Mouse (Mus musculus): ENCODE data around the gene 4930550C14Rik. TPM values are rescaled to one million over a fixed set of nuclear protein-coding genes. Genes with fewer than 3 reads are reported as not detected.

4930550C14Rik gene
- polyA plus RNA-seq, 1 experiment, result 0.66 TPM

DNA sequence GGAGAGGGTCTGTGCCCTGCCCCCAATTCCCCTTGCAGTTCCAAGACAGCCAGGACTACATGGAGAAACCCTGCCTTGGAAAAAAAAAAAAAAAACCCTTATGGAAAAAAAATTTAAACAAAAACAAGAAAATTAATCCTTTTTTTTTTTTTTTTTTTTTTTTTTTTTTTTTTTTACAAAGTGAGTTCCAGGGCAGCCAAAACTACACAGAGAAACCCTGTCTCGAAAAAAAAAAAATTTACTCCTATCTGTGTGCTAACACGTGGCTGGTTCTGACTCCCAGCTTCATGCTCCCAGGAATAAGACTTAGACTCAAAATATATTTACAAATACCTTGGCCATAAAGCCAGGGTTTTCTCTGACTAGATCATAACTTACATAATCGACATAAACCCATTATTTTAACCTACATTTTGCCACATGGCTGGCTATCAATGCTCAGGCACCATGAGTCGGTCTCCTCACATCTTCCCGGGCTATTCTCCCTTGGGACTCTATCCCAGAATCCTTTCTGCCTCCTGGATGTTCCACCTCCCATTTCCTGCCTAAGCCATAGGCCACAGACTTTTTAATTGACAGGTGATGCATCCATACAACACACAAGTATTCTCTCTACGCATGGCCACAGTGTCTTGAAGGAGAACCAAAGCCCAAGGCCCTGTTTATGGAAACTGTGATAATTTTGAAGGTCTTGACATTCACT is 2.1 kb downstream of the 4930550C14Rik start:
- DNase-seq (ENCODE audit: extremely low spot score in 1 of 2, low spot score in 1 of 2), result no peak

- DNase-seq (ENCODE audit: extremely low spot score in 1 of 2, low spot score in 1 of 2), result peak; percentile 36 to 77
Measured at GRCm38 (mm10) chr9:53404753-53405722, 2.9 kb downstream of the 4930550C14Rik start.

DNA sequence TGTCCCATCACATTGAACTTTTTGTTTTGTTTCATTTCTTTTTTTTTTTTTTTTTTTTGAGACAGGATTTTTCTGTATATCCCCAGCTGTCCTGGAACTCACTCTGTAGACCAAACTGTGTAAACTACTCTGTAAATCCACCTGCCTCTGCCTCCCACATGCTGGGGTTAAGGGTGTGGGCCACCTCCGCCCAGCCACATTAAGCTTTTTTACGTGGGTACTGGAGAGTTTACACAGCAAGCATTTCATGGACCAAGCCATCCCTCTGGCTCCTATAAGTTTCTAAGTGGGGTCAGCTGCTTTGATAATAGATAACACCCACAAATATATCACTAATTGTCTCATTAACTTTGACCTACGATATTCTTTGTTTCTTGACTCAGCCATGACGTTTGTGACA is 6.4 kb downstream of the 4930550C14Rik start:
- DNase-seq (ENCODE audit: extremely low spot score in 1 of 2, low spot score in 1 of 2), result no peak

- no peak for DNase-seq (ENCODE audit: extremely low spot score in 1 of 2, low spot score in 1 of 2)
Measured at GRCm38 (mm10) chr9:53408953-53409361, 6.8 kb downstream of the 4930550C14Rik start.

DNA sequence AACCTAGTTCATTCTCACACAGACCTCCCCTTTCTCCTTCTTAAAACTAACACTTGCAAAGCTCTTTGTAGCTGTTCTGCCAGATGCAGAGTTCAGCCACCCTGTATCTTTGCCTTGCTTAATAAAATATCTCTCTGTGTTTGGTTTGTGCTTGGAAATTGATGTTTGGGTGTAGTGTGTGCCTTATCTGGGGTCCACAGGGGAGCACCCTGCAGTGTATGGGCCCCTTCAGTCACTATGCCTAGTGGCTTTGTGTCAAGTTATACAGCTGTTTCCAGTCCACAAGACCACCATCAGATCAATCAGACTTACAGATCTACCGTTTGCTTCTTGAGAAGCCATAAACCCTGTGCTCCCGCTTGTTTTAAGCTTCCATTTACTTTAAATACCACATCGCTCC is 7.3 kb downstream of the 4930550C14Rik start:
- no peak for DNase-seq (ENCODE audit: extremely low spot score in 1 of 2, low spot score in 1 of 2)

DNA sequence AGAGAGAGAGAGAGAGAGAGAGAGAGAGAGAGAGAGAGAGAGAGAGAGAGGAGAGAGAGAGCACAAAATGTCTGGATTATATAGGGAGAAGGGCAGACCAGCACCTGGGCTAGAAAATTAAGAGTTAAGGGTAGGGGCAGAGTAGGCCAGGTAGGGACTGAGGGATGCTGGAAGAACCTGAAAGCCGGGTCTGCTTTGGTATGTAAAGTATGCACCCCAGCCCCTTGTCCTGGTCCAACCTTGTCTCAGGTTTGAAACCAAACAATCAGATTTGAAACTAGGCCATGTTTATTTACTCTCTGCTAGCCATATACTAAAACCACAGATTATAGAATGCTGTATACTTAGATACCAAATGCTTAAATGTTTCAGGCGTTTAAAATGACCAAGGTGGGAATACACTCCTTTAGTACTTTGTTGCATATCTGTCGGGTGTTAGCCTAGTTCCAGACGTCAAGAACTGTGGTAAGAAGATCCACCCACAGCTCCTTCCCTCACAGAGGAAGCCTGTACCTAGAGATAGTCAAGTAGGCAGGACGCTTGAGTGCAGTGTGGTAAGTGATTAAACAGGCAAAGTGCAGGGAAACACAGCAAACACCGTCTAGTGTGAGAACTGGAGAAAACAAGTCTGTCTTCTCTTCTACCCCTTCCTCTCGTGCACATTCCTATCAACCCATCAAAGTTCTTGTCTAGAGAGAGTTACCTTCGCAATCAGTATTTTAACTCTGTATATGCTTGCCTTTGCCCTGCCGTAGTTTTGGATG is 20.2 kb downstream of the 4930550C14Rik start:
- DNase-seq (ENCODE audit: extremely low spot score in 1 of 2, low spot score in 1 of 2), result peak in 1 of 2 experiments; percentile 19

- no peak for DNase-seq (ENCODE audit: extremely low spot score in 1 of 2, low spot score in 1 of 2)
Measured at GRCm38 (mm10) chr9:53426726-53427125, 24.6 kb downstream of the 4930550C14Rik start.

DNA sequence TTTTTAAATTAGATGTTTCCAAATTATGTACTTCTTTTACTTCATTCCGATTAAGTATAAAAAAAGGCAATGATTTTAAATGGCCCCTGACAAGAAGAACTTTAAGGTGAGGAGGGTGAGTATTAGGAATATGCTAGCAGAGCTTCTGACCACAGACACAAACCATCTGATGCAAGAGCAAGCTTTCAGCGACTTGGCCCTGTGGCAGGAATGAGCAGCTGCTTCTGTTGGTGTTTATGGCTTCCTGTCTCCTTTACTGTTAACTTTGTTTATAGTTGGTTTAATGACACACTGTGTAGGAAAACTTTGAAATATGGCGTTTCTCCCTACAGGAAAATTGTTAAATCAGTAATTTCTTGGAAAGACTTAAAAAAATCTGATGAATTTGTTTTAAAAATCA is 25.5 kb downstream of the 4930550C14Rik start:
- no peak for DNase-seq (ENCODE audit: extremely low spot score in 1 of 2, low spot score in 1 of 2)

- no peak for DNase-seq (ENCODE audit: extremely low spot score in 1 of 2, low spot score in 1 of 2)
Measured at GRCm38 (mm10) chr9:53435830-53436570, 33.9 kb downstream of the 4930550C14Rik start.

GRCm38 (mm10) chr9:53450609-53451008 is 48.5 kb downstream of the 4930550C14Rik start:
- no peak for DNase-seq (ENCODE audit: extremely low spot score in 1 of 2, low spot score in 1 of 2)

GRCm38 (mm10) chr9:53452038-53452437 is 49.9 kb downstream of the 4930550C14Rik start:
- no peak for DNase-seq (ENCODE audit: extremely low spot score in 1 of 2, low spot score in 1 of 2)

- DNase-seq (ENCODE audit: extremely low spot score in 1 of 2, low spot score in 1 of 2), result no peak
Measured at GRCm38 (mm10) chr9:53472806-53473518, 70.8 kb downstream of the 4930550C14Rik start.

Other genes starting within 250 kb of the 4930550C14Rik start
- 12.0 and 12.6 TPM in 2 replicates for gene Ddx10, start 154.3 kb upstream of the 4930550C14Rik start, polyA plus RNA-seq (2012; rRNA removed)
- 3.4 and 4.0 TPM in 2 replicates for gene Exph5, start 100.7 kb upstream of the 4930550C14Rik start, polyA plus RNA-seq (2012; rRNA removed)
- gene Kdelc2, start 18.3 kb upstream of the 4930550C14Rik start, polyA plus RNA-seq (2012; rRNA removed), result 4.4 and 4.9 TPM in 2 replicates
- 5.9 and 9.5 TPM in 2 replicates for gene Atm, start 134.4 kb downstream of the 4930550C14Rik start, polyA plus RNA-seq (2012; rRNA removed)
- 9.4 and 11.2 TPM in 2 replicates for gene Npat, start 134.7 kb downstream of the 4930550C14Rik start, polyA plus RNA-seq (2012; rRNA removed)
- gene Acat1, start 208.1 kb downstream of the 4930550C14Rik start, polyA plus RNA-seq (2012; rRNA removed), result 77.5 and 83.4 TPM in 2 replicates

Measured in frontal cortex, adult 2 months (tissue).